Mouse (Mus musculus) stomach, postnatal 0 days (tissue): Measurements from ENCODE around the gene Pip5k1b. TPM values are rescaled to one million over a fixed set of nuclear protein-coding genes. Genes with fewer than 3 reads are reported as not detected.

ENCODE experiments used
- ATAC-seq: fragments of 200-750 bp; cut with Nextera tagmentation; 2 replicates; pipeline ENCODE4 v1.8.0; 2017; ENCODE audit not compliant: low FRiP score, low TSS enrichment
- DNase-seq: peaks from one replicate; pipeline ENCODE4 v3.0.0-alpha.2; 2016; ENCODE audit warnings: low spot score
- H3K27ac ChIP-seq: fragments of 300-500 bp; sonication (generic); replicated peaks from 2 replicates; pipeline ENCODE4 v1.5.1; 2014; ENCODE audit warnings: mild to moderate bottlenecking, control low read depth
- H3K27me3 ChIP-seq: fragments of 300-500 bp; sonication (generic); 2 replicates; pipeline ENCODE4 v1.6.1; 2014; ENCODE audit warnings: low read length; ENCODE audit not compliant: control insufficient read depth, insufficient read depth
- H3K36me3 ChIP-seq: fragments of 300-500 bp; sonication (generic); 2 replicates; pipeline ENCODE4 v1.6.1; 2014; ENCODE audit warnings: low read length, mixed read lengths; ENCODE audit not compliant: control insufficient read depth, insufficient read depth
- H3K4me1 ChIP-seq: fragments of 300-500 bp; sonication (generic); replicated peaks from 2 replicates; pipeline ENCODE4 v1.6.1; 2014; ENCODE audit warnings: antibody characterized with exemption; ENCODE audit not compliant: control insufficient read depth, insufficient read depth
- H3K4me2 ChIP-seq: fragments of 300-500 bp; sonication (generic); replicated peaks from 2 replicates; pipeline ENCODE4 v1.6.1; 2014; ENCODE audit warnings: low read depth, mild to moderate bottlenecking, control low read depth, moderate library complexity
- H3K4me3 ChIP-seq: fragments of 300-500 bp; sonication (generic); 2 replicates; pipeline ENCODE4 v1.5.1; 2014; ENCODE audit warnings: low read depth, low read length, control low read depth
- H3K9ac ChIP-seq: fragments of 300-500 bp; sonication (generic); 2 replicates; pipeline ENCODE4 v1.6.1; 2014; ENCODE audit warnings: mild to moderate bottlenecking, low read length, control low read depth, mixed read lengths
- H3K9me3 ChIP-seq: fragments of 300-500 bp; sonication (generic); 2 replicates; pipeline ENCODE4 v1.6.1; 2016; ENCODE audit warnings: low read length; ENCODE audit not compliant: control insufficient read depth
- CTCF ChIP-seq: IDR thresholded peaks from 2 replicates; pipeline ENCODE4 v1.5.1; 2016; ENCODE audit warnings: antibody characterized with exemption, low read depth, mild to moderate bottlenecking, moderate library complexity
- EP300 ChIP-seq: optimal IDR thresholded peaks from 2 replicates; pipeline ENCODE3; 2016; ENCODE audit warnings: antibody characterized with exemption
- WGBS: fragments of 180-500 bp; shearing (Covaris S2); extraction: QIAGEN DNeasy Blood & Tissue Kit; methylation state at CpG from one replicate; pipeline ENCODE4 v1.1.7; 2014; 5-methylcytosine and 5-hydroxymethylcytosine counted together
- polyA plus RNA-seq: library from polyadenylated mRNA; unstranded; fragments of >200 nt; fragmentation: Nextera tagmentation; extraction: Ambion mirVana; gene quantifications from 2 replicates; pipeline ENCODE4 v1.2.1, GENCODE M21; 2015

The Pip5k1b gene
- polyA plus RNA-seq, 1 experiment from 2014 or later = 5.5 TPM

GRCm38 (mm10) chr19:24308305-24308705, 247.4 kb downstream of the Pip5k1b start:
- Histone ChIP-seq H3K9me3 (no peaks in the 10 kb centered on the region), H3K4me2 (no peak overlapping the region), H3K4me3 (no peak overlapping the region), H3K36me3 (no peaks in the 10 kb centered on the region), H3K27ac (peak overlapping the region; percentile 13; the same call in 1 of the 2 replicates), H3K27me3 (no peaks in the 10 kb centered on the region), H3K9ac (no peak overlapping the region), H3K4me1 (no peaks in the 10 kb centered on the region)
- ATAC-seq (no peak), DNase-seq (peak; percentile 19)
- 24% methylated on average over 5 of the region's 5 CpGs for WGBS
- TF ChIP-seq EP300 = no peak
- TF ChIP-seq CTCF = no peak

DNA sequence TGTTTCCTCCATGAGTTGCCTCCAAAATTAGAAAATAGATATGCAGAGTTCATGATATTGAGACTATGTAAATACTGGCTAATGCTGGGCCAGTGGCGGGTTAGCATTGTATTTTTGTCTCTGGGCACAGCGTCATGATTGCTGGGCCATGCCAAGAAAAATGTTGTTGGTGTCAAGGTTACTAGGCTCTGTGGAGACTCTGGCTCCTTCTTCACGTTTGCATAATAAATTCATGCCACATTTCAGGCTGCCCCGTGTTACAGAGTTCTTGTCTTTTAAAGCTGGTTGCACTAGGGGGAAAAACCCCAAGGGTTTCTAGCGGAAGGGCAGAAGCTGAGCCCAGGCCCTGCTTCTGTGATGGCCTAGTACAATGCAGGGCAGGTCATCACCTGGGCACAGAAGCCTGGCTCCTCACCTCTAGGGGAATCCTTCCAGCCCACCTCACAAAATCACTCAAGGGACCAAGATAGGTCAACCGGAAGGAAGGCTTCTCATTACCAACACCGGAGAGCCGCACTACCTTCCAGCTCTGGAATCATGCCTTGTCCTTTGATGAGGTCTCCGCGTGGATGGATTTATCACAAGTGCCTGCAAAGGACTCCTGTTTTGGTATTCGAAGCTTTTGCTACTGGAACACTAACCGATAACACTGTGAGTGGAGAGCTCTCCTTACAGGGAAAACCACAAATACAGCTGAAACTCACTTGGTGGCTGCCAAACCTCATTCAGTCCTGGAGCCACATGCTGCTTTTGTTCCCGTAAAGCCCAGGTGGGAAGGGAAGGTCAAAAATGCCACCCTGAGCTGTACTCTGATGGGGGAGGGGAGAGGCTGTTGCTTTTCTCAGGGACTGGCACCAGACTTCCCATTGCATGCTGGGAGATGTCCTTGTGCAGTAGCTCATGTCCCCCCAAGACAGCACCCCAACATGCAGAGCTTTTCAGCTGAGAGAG, 248.1 kb downstream of the Pip5k1b start:
- Histone ChIP-seq H3K27me3 (no peaks in the 10 kb centered on the region), H3K9ac (no peak overlapping the region), H3K4me1 (no peaks in the 10 kb centered on the region), H3K4me3 (no peak overlapping the region), H3K27ac (peak overlapping the region; percentile 13; the same call in 1 of the 2 replicates), H3K4me2 (no peak overlapping the region), H3K9me3 (no peaks in the 10 kb centered on the region), H3K36me3 (no peaks in the 10 kb centered on the region)
- WGBS = 59% methylated on average over 13 of the region's 13 CpGs
- DNase-seq (no peak), ATAC-seq (no peak)
- TF ChIP-seq EP300 (no peak), CTCF (no peak)

DNA sequence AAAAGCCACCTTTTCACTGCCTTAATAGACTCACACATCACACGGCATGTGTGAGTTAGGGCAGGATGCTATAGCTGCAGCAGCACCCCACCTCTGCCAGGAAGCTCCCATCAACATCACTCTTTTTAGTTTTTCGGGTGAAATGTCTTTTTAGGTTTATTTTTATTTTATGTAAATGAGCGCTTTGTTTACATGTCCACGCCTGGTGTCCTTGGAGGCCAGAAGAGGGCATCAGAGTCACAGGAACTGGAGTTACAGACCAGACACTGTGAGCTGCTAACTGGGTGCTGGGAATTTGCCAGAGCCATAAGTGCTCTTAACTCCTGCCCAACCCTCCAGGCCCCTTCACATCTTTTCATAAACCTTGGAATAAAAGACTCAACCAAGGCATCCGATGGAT, 249.3 kb downstream of the Pip5k1b start:
- Histone ChIP-seq H3K9me3 (no peaks in the 10 kb centered on the region), H3K4me2 (no peak overlapping the region), H3K4me3 (no peak overlapping the region), H3K4me1 (no peaks in the 10 kb centered on the region), H3K36me3 (no peaks in the 10 kb centered on the region), H3K27ac (no peak overlapping the region), H3K9ac (no peak overlapping the region), H3K27me3 (no peaks in the 10 kb centered on the region)
- peak; percentile 37 for TF ChIP-seq CTCF
- no peak for TF ChIP-seq EP300
- 83% methylated on average over 5 of the region's 5 CpGs for WGBS
- DNase-seq (no peak), ATAC-seq (no peak)

- WGBS = 63% methylated on average over 10 of the region's 10 CpGs
- no peaks in the 10 kb centered on the region for H3K27me3 ChIP-seq
- H3K4me3 ChIP-seq = no peak overlapping the region
- TF ChIP-seq CTCF (no peak), EP300 (no peak)
- no peak overlapping the region for H3K27ac ChIP-seq
- no peaks in the 10 kb centered on the region for H3K9me3 ChIP-seq
- no peak overlapping the region for H3K9ac ChIP-seq
- ATAC-seq = no peak
- no peaks in the 10 kb centered on the region for H3K4me1 ChIP-seq
- no peak overlapping the region for H3K4me2 ChIP-seq
- no peaks in the 10 kb centered on the region for H3K36me3 ChIP-seq
- no peak for DNase-seq
Observed at GRCm38 (mm10) chr19:24302198-24302597, 253.5 kb downstream of the Pip5k1b start.

DNA sequence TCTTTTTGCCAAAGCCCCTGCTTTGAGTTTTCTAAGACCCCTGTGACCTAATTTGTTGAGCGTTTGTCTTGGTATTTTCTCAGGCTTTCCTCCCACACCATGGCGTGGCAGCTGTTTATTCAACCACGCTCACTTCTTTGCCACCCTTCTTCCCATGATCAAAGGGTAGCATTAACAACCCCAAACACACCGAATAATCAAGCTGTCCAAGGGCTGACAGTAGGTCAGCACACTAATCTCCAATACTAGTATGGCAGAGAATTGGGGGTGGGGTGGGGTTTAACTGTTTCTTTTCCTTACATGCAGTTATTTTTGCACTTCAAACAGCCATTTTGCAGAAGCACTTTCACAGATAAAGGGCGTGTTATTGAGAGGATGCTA, 253.9 kb downstream of the Pip5k1b start:
- DNase-seq = no peak

More for the DNA sequence above, 253.9 kb downstream of the Pip5k1b start:
- WGBS = 39% methylated on average over 5 of the region's 5 CpGs
- no peak for TF ChIP-seq EP300
- no peak for TF ChIP-seq CTCF
- Histone ChIP-seq H3K27me3 (no peaks in the 10 kb centered on the region), H3K4me1 (no peaks in the 10 kb centered on the region), H3K27ac (no peak overlapping the region), H3K4me2 (no peak overlapping the region), H3K36me3 (no peaks in the 10 kb centered on the region), H3K9me3 (no peaks in the 10 kb centered on the region), H3K4me3 (no peak overlapping the region), H3K9ac (no peak overlapping the region)
- no peak for ATAC-seq
